In the genomic region with DNA sequence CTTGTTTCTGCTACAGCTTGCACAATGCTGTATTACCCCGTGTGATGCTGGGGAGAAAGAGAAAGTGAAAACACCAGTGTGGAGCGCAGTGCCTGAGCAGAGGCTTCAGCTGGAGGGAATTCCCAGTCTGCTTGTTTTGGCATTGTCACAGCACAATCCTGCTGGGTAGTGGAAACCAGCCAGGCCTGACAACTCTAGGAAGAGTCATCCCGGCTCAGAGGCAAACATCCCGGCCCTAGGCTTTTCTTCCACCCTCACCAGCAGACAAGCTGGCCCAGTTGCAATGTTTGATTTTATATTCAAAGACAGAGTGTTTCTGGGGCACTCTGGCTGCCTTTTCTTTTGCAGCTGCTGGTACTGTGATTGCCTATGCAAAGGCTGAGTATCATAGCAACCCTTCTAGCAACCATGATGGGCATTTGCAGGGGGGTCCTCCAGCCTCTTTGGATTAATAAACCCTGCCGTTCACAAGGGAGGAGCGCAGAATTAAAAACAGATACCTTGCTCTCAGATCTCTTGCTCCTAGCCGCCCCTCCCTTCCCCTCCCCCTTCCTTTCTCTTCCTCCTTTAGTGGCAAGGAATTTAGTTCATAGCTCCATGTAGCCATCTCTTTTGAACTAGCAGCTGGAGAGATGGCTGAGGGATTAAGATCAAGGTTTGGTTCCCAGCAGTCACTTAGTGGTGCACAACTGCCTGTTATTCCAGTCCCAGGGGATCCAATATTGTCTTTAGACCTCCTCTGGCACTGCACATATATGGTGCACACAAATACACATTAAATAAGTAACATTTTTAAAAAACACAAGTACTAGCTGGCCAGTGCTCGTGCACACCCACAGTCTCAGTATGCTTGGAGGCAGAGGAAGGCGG, we compare ENCODE assay signal across 9 mouse cellular contexts. TPM values are rescaled to one million over a fixed set of nuclear protein-coding genes. Genes with fewer than 3 reads are reported as not detected.
DNase-seq lines count a peak whose midpoint lies in the region; ATAC-seq and TF ChIP-seq lines count a peak whose summit lies in the region.
"Had no signal": no experiment of that assay in that cellular context is flagged by ENCODE, and none has a peak within 500 bp of the region (broad histone marks: within the 10 kb centered on the region; RNA-seq: fewer than 3 reads in every experiment).

No protein-coding gene starts in this region.

- no peaks in the 10 kb centered on the region for H3K36me3 ChIP-seq in hindbrain, embryonic 16.5 days (ENCODE audit: control insufficient read depth, insufficient read depth, low read length)
- H3K36me3 ChIP-seq: liver, embryonic 15.5 days had no signal

- peak overlapping the region; percentile 43; the same call in 1 of the 2 replicates for H3K9ac ChIP-seq in hindbrain, embryonic 16.5 days (ENCODE audit: low read depth, low read length)
- H3K9ac ChIP-seq: liver, embryonic 15.5 days had no signal

- intact Hi-C loops in left cerebral cortex, adult 2 months (cut with DNase I), result no loop called here

- peak; percentile 85 for DNase-seq in adrenal gland, postnatal 10 days
- DNase-seq in gastrocnemius, adult 8-10 months (ENCODE audit: low spot score in 2 of 2), result peak; percentile 54 to 66
- peak; percentile 79 for DNase-seq in left cerebral cortex, adult 2 months (ENCODE audit: extremely low spot score in 1 of 2, low spot score in 2 of 2)
- DNase-seq in mesoderm, embryonic 11.5 days (ENCODE audit: low read depth, low spot score), result peak; percentile 58
- peak; percentile 91 to 93 for DNase-seq in right cerebral cortex, postnatal 10 days (ENCODE audit: low spot score in 2 of 2)

- 23% methylated on average over 8 of the region's 9 CpGs for WGBS in hindbrain, embryonic 16.5 days

- peak overlapping the region; percentile 79 for H3K27ac ChIP-seq in hindbrain, embryonic 16.5 days (ENCODE audit: low read depth, low read length)
- no peak overlapping the region for H3K27ac ChIP-seq in left cerebral cortex, adult 2 months
- H3K27ac ChIP-seq: liver, embryonic 15.5 days had no signal

- H3K9me3 ChIP-seq in hindbrain, embryonic 16.5 days (ENCODE audit: control insufficient read depth, low read length), result no peaks in the 10 kb centered on the region
- H3K9me3 ChIP-seq: liver, embryonic 15.5 days had no signal

- peak overlapping the region; percentile 35 for H3K4me2 ChIP-seq in hindbrain, embryonic 16.5 days (ENCODE audit: low read length)
- H3K4me2 ChIP-seq: liver, embryonic 15.5 days had no signal

- peaks cover 15% of the 10 kb centered on the region for H3K4me1 ChIP-seq in hindbrain, embryonic 16.5 days (ENCODE audit: control insufficient read depth, insufficient read depth, low read depth, low read length)

- no peak overlapping the region for H3K4me3 ChIP-seq in hindbrain, embryonic 16.5 days (ENCODE audit: low read length)
- H3K4me3 ChIP-seq in left cerebral cortex, adult 2 months, result no peak overlapping the region
- H3K4me3 ChIP-seq: liver, embryonic 15.5 days had no signal

- ATAC-seq in common myeloid progenitor, adult 5-6 weeks (replicated peaks; ENCODE audit: low read depth, poor library complexity, severe bottlenecking), result peak; percentile 65
- peak; percentile 94 for ATAC-seq in hindbrain, embryonic 16.5 days
- ATAC-seq in erythroblast, adult 5-6 weeks (replicated peaks; ENCODE audit: low FRiP score, poor library complexity, severe bottlenecking), result no peak

- TF ChIP-seq CTCF in left cerebral cortex, adult 2 months (IDR thresholded peaks at IDR 0.05), result no peak

- H3K27me3 ChIP-seq in hindbrain, embryonic 16.5 days (replicated peaks; ENCODE audit: control insufficient read depth, insufficient read depth, low read length), result no peaks in the 10 kb centered on the region
- H3K27me3 ChIP-seq: liver, embryonic 15.5 days had no signal

RNA-seq across cellular contexts. Expression of a gene that starts 33.2 kb away (rescaled TPM):
- total RNA-seq in adrenal gland, postnatal 10 days (2021), result 1 to 10 TPM; 3.8 to 5.2 TPM
- total RNA-seq in common myeloid progenitor, adult 5-6 weeks (2017), result not detected in 2 replicates
- 1 to 10 TPM in 1 of 4 experiments, under 1 TPM in 3; 0.77 to 1.2 (median 0.87) TPM for total RNA-seq in gastrocnemius, adult 8-10 months (2022)
- 0.96 and 1.2 TPM in 2 replicates for polyA plus RNA-seq in hindbrain, embryonic 16.5 days (2015; fragmentation: Nextera tagmentation; extraction: Ambion mirVana)
- total RNA-seq in left cerebral cortex, adult 2 months (2021), result under 1 TPM; 0.28 to 0.43 TPM
- total RNA-seq in erythroblast, adult 5-6 weeks (2015; ENCODE audit: low replicate concordance), result not detected in 2 replicates
- not detected in 2 replicates for total RNA-seq in erythroblast, adult 5-6 weeks (2017; ENCODE audit: low replicate concordance)
